Mouse (Mus musculus) embryonic fibroblast, embryonic 13.5 days (primary cell): ENCODE results near the gene Nudt4.

ENCODE experiments used
- CTCF ChIP-seq: IDR thresholded peaks from 2 replicates; pipeline ENCODE4 v1.5.1; 2011; ENCODE audit warnings: mild to moderate bottlenecking, control low read depth, low read length, moderate library complexity, borderline replicate concordance; ENCODE audit not compliant: insufficient read depth
- POLR2A ChIP-seq: IDR thresholded peaks from 2 replicates; pipeline ENCODE4 v1.6.1; 2011; ENCODE audit warnings: low read depth, mild to moderate bottlenecking, control low read depth, low read length, moderate library complexity

- no peak for TF ChIP-seq POLR2A
- no peak for TF ChIP-seq CTCF
Observed at GRCm38 (mm10) chr10:95565156-95565854, 1.4 kb upstream of the Nudt4 start.
